Mouse (Mus musculus): ENCODE measurements at regions not wholly inside any gene's neighbourhood (a gene's known extent, or its start where the extent isn't known, plus 50 kb on each side); places are given as distances from the start of the nearest gene placed in this dataset.
"Not testable (repeated sequence)": the region's sequence is repeated elsewhere in the genome, so short reads cannot be mapped to it uniquely, and the experiment has no call there.

- peak; percentile 30 for DNase-seq
Observed at GRCm38 (mm10) chr5:97330074-97330473, 62.1 kb downstream of the Naa11 start.

GRCm38 (mm10) chr5:97325831-97326230, 66.3 kb downstream of the Naa11 start:
- no peak for DNase-seq

GRCm38 (mm10) chr5:97323873-97324272, 68.3 kb downstream of the Naa11 start:
- DNase-seq: no peak

- DNase-seq: no peak
Observed at GRCm38 (mm10) chr5:97319816-97320487, 72.2 kb downstream of the Naa11 start.

GRCm38 (mm10) chr5:97306902-97307301, 85.3 kb downstream of the Naa11 start:
- no peak for DNase-seq

- no peak for DNase-seq
Observed at GRCm38 (mm10) chr5:97304921-97305320, 87.3 kb downstream of the Naa11 start.

- DNase-seq: no peak
Observed at GRCm38 (mm10) chr5:97301621-97302020, 90.6 kb downstream of the Naa11 start.

- DNase-seq: no peak
Observed at GRCm38 (mm10) chr5:97300861-97301260, 91.3 kb downstream of the Naa11 start.

GRCm38 (mm10) chr5:97300114-97300840, 91.9 kb downstream of the Naa11 start:
- no peak for DNase-seq

GRCm38 (mm10) chr5:97299631-97300030, 92.5 kb downstream of the Naa11 start:
- DNase-seq: no peak

- DNase-seq: no peak
Observed at GRCm38 (mm10) chr5:97296213-97296612, 96.0 kb downstream of the Naa11 start.

- DNase-seq: no peak
Observed at GRCm38 (mm10) chr5:97290166-97290681, 102.0 kb downstream of the Naa11 start.

GRCm38 (mm10) chr5:97289401-97290165, 102.6 kb downstream of the Naa11 start:
- DNase-seq: no peak

GRCm38 (mm10) chr5:97279455-97279854, 112.7 kb downstream of the Naa11 start:
- no peak for DNase-seq

- DNase-seq: no peak
Observed at GRCm38 (mm10) chr5:97277795-97278572, 114.2 kb downstream of the Naa11 start.

GRCm38 (mm10) chr5:97276724-97277123, 115.5 kb downstream of the Naa11 start:
- DNase-seq: no peak

- not testable (repeated sequence) for DNase-seq
Observed at GRCm38 (mm10) chr5:97264666-97265065, 127.5 kb downstream of the Naa11 start.

- no peak for DNase-seq
Observed at GRCm38 (mm10) chr5:97257106-97257505, 135.1 kb downstream of the Naa11 start.

GRCm38 (mm10) chr5:97256445-97257060, 135.6 kb downstream of the Naa11 start:
- no peak for DNase-seq

GRCm38 (mm10) chr5:97236930-97237329, 125.5 kb upstream of the Paqr3 start:
- no peak for DNase-seq

- no peak for DNase-seq
Observed at GRCm38 (mm10) chr5:97226425-97226824, 115.0 kb upstream of the Paqr3 start.

- no peak for DNase-seq
Observed at GRCm38 (mm10) chr5:97223238-97223857, 112.0 kb upstream of the Paqr3 start.
